Mouse (Mus musculus) limb, embryonic 11.5 days (tissue): ENCODE measurements around the gene Ano8. TPM values are rescaled to one million over a fixed set of nuclear protein-coding genes. Genes with fewer than 3 reads are reported as not detected.
"Not testable (repeated sequence)": the region's sequence is repeated elsewhere in the genome, so short reads cannot be mapped to it uniquely, and the experiment has no call there.

Experiments used
- ATAC-seq: fragments of 200-750 bp; cut with Nextera tagmentation; 2 replicates; pipeline ENCODE4 v1.8.0; 2017; ENCODE audit warnings: low read depth; ENCODE audit not compliant: insufficient number of reproducible peaks, low FRiP score, low TSS enrichment
- DNase-seq: peaks from one replicate; pipeline ENCODE4 v3.0.0-alpha.2; 2015; ENCODE audit warnings: low spot score
- H3K27ac ChIP-seq: fragments of 300-500 bp; sonication (generic); replicated peaks from 2 replicates; pipeline ENCODE4 v1.5.1; 2014; ENCODE audit warnings: low read depth, mild to moderate bottlenecking, low read length
- H3K27me3 ChIP-seq: fragments of 300-500 bp; sonication (generic); 2 replicates; pipeline ENCODE4 v1.6.1; 2014; ENCODE audit warnings: mild to moderate bottlenecking, low read length, mixed read lengths; ENCODE audit not compliant: control insufficient read depth, insufficient read depth
- H3K36me3 ChIP-seq: fragments of 300-500 bp; sonication (generic); 2 replicates; pipeline ENCODE4 v1.6.1; 2014; ENCODE audit warnings: mild to moderate bottlenecking, low read length, moderate library complexity, mixed read lengths; ENCODE audit not compliant: control insufficient read depth, insufficient read depth
- H3K4me1 ChIP-seq: fragments of 300-500 bp; sonication (generic); 2 replicates; pipeline ENCODE4 v1.6.1; 2014; ENCODE audit warnings: low read length, mixed read lengths; ENCODE audit not compliant: control insufficient read depth, insufficient read depth
- H3K4me2 ChIP-seq: fragments of 300-500 bp; sonication (generic); 2 replicates; pipeline ENCODE4 v1.6.1; 2014; ENCODE audit warnings: low read depth, mild to moderate bottlenecking, moderate library complexity; ENCODE audit not compliant: severe bottlenecking
- H3K4me3 ChIP-seq: fragments of 300-500 bp; sonication (generic); 2 replicates; pipeline ENCODE4 v1.5.1; 2014; ENCODE audit warnings: low read depth, low read length
- H3K9ac ChIP-seq: fragments of 300-500 bp; sonication (generic); 2 replicates; pipeline ENCODE4 v1.6.1; 2014; ENCODE audit warnings: mild to moderate bottlenecking, low read length
- H3K9me3 ChIP-seq: fragments of 300-500 bp; sonication (generic); 2 replicates; pipeline ENCODE4 v1.6.1; 2016; ENCODE audit warnings: low read length; ENCODE audit not compliant: control insufficient read depth
- WGBS: fragments of 180-500 bp; shearing (Covaris S2); extraction: QIAGEN DNeasy Blood & Tissue Kit; methylation state at CpG from one replicate; pipeline ENCODE4 v1.1.7; 2014; 5-methylcytosine and 5-hydroxymethylcytosine counted together
- polyA plus RNA-seq: library from polyadenylated mRNA; unstranded; fragments of >200 nt; fragmentation: Nextera tagmentation; extraction: Ambion mirVana; gene quantifications from 2 replicates; pipeline ENCODE4 v1.2.1, GENCODE M21; 2014

The Ano8 gene
- polyA plus RNA-seq: 3.0 and 4.2 TPM in 2 replicates

GRCm38 (mm10) chr8:71485142-71486135 lies at the start of gene Ano8:
Gene Ano8 (minus strand): TSS chr8:71485963.
- H3K4me2 ChIP-seq: peak within 1 kb of the TSS; percentile 82
- no peaks in the 10 kb centered on the region for H3K9me3 ChIP-seq
- H3K4me3 ChIP-seq: peak within 1 kb of the TSS; percentile 91
- H3K36me3 ChIP-seq: peaks cover 2% of the 10 kb centered on the region; the same call in 1 of the 2 replicates
- 6% methylated on average over 52 of the region's 58 CpGs for WGBS
- DNase-seq (peak; percentile 92), ATAC-seq (peak; percentile 45; the same call in 1 of the 2 replicates)
- H3K4me1 ChIP-seq: peaks cover 17% of the 10 kb centered on the region
- H3K9ac ChIP-seq: peak within 1 kb of the TSS; percentile 91
- peak within 1 kb of the TSS; percentile 73; the same call in 1 of the 2 replicates for H3K27ac ChIP-seq
- no peaks in the 10 kb centered on the region for H3K27me3 ChIP-seq

DNA sequence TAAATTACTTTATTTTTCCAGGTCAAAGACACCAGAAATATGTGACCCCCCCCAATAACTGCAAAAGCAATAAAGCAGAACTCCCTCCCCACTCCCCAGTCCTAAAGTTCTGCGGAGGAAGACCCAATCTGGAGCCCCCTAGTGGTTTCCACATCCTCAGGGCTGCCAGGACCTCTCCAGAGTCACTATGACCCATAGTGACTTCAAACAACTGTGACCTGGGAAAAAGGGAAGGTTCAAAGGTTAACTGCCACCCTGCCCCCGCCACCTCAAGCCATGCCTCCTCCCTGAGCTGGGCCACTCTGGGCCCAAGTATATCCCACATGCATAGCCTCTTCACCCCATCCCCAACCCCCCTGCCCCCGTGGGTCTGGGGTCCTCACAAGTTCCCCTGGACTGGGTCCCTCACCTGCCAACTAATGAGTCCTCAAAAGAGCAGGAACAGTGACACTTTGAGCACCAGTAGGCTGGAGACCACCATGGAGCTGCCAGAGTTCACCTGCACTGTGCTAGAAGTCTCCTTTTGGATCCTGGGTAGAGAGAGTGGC lies 48.6 kb upstream of the Ano8 start:
- WGBS: 30% methylated on average over 3 of the region's 3 CpGs
- Histone ChIP-seq H3K4me2 (no peak overlapping the region), H3K27ac (no peak overlapping the region), H3K9me3 (no peaks in the 10 kb centered on the region), H3K27me3 (no peaks in the 10 kb centered on the region; the same call in 1 of the 2 replicates), H3K36me3 (no peaks in the 10 kb centered on the region), H3K9ac (no peak overlapping the region), H3K4me3 (no peak overlapping the region), H3K4me1 (0 out of 2 replicates have a peak, but pooled peaks cover 3% of the 10 kb centered on the region)
- no peak for DNase-seq
- no peak for ATAC-seq

DNA sequence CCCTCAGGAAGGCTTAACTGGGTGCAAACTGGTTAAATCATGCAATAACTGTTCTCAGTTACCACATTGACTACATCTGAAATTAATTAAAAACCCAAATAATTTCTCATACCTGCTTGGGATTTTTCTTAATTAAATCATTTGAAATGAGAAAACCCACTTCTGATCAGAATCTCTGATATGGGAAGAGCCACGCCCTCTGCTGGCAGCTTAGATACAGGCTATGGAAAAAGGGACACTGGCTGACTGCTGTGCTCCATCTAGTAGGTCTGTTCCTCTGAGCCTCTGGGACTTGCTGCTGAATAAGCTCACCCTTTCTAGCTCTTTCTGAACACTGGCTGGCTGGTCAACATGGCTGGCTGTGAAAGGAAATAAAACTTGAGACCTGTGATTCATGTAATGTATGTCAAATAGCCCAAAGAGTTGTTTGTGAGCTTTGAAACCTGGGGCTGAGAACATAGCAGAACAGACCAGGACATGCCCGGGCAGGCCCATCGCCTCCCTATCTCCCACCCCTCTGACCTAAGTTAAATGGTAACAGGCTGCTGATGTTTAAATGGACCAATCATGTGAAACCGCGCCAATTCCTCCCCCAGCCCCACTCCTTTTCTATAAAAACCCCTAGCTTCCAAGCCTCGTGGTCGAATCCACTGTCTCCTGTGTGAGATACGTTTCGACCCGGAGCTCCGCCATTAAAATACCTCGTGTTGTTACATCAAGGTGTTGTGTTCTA lies 45.1 kb upstream of the Ano8 start:
- not testable (repeated sequence) for H3K4me3 ChIP-seq, H3K9me3 ChIP-seq, H3K4me2 ChIP-seq, H3K4me1 ChIP-seq, DNase-seq, H3K27ac ChIP-seq, H3K36me3 ChIP-seq, H3K27me3 ChIP-seq, H3K9ac ChIP-seq, ATAC-seq
- 75% methylated on average over 5 of the region's 12 CpGs for WGBS

DNA sequence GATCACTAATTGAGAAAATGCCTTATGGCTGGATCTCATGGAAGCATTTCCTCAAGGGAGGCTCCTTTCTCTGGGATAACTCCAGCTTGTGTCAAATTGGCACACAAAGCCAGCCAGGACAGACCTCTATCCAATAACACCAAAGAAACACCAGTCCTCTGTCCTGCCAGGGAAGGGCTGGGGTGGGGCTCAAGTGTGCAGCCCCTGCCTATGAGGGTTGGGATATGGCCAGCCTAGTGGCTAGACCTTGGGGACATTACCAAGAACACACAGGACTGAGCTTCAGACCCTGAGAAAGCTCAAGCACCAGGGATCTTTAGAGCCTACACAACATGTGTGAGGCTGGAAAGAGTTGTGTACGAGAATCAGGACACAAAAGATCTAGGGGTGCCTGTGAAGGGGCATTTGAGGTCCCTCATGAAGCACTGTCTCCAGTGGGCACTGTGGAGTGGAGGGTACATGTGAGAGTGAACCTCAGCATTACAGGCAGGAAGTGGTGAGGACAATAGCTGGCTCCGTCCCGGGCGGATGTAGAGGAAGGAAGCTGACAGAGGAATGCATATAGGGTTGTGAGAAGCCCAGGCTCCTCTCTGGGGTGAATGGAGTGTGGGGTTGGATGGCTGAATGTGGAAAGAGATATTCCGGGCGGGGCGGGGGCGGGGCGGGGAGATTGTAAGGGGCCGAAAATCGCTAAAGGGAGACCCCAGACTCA lies 42.8 kb upstream of the Ano8 start:
- Histone ChIP-seq H3K9me3 (no peaks in the 10 kb centered on the region), H3K27me3 (peaks cover 15% of the 10 kb centered on the region), H3K4me3 (no peak overlapping the region), H3K36me3 (no peaks in the 10 kb centered on the region), H3K9ac (no peak overlapping the region), H3K4me2 (no peak overlapping the region), H3K27ac (peak overlapping the region; percentile 42; the same call in 1 of the 2 replicates), H3K4me1 (peaks cover 3% of the 10 kb centered on the region; the same call in 1 of the 2 replicates)
- no peak for ATAC-seq
- WGBS: 85% methylated on average over 11 of the region's 11 CpGs
- no peak for DNase-seq

DNA sequence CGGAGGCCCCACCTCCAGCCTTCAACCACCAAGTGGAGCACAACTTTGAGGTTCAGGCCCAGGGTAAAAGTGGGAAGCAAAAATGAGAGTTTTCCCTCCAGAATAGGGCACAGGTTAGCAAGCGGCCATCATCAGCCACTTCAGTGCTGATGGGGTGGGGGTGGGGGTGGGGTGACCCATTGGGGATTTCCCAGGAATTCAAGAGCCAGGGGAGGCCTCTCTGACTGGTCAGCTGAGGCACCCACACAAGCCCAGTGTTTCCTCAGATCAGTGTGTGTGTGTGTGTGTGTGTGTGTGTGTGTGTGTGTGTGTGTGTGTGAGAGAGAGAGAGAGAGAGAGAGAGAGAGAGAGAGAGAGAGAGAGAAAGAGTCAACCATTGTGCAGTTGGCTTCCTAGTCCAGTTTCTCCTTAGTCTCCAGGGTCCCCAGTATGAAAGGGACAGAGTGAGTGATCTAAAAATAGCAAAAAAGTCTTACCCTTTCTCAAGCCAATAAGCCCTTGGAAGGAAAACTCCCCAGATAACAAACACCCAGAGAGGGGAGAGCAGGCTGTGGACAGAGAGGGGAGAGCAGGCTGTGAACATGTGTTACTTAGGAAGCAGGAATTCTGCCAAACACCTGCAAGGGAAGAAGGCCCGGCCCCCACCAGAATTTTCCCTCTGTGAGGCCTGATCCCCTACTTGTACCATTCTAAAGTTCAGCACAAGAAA lies 41.6 kb upstream of the Ano8 start:
- no peak for ATAC-seq
- no peak overlapping the region for H3K4me2 ChIP-seq

DNA sequence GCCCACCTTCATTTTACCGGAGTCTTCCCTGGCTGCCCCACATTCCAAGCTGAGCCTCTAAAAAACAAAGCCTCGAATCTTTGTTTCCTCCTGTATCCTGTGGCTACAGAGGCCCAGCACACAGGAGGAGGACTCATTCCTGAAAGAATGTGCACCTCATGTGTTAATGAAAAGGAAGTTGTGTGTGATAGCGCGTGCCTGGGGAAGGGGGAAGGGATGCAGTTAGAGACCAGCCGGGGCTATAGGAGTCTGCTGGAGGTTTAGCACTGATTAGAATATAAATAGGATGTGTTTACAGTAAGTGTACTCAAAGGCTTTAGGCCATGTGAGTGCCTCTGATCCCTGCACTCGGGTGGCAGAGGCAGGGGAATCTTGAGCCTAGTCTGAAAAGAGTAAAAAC lies 40.5 kb upstream of the Ano8 start:
- 8% methylated on average over 6 of the region's 6 CpGs for WGBS
- Histone ChIP-seq H3K9ac (no peak overlapping the region), H3K4me2 (no peak overlapping the region), H3K27ac (no peak overlapping the region), H3K9me3 (no peaks in the 10 kb centered on the region), H3K4me3 (no peak overlapping the region), H3K36me3 (no peaks in the 10 kb centered on the region), H3K4me1 (peaks cover 3% of the 10 kb centered on the region; the same call in 1 of the 2 replicates), H3K27me3 (peaks cover 15% of the 10 kb centered on the region)
- ATAC-seq (no peak), DNase-seq (peak; percentile 43)

More for the DNA sequence above, 41.6 kb upstream of the Ano8 start:
- H3K4me3 ChIP-seq: no peak overlapping the region
- peaks cover 15% of the 10 kb centered on the region for H3K27me3 ChIP-seq
- no peak for DNase-seq
- 46% methylated on average over 3 of the region's 3 CpGs for WGBS
- H3K9ac ChIP-seq: no peak overlapping the region
- no peak overlapping the region for H3K27ac ChIP-seq
- H3K9me3 ChIP-seq: no peaks in the 10 kb centered on the region
- no peaks in the 10 kb centered on the region for H3K36me3 ChIP-seq
- peaks cover 3% of the 10 kb centered on the region; the same call in 1 of the 2 replicates for H3K4me1 ChIP-seq

GRCm38 (mm10) chr8:71525226-71526050 lies 39.7 kb upstream of the Ano8 start, which contains the start of gene Ccdc194:
Gene Ccdc194 (minus strand): TSS chr8:71525711.
- H3K9me3 ChIP-seq: no peaks in the 10 kb centered on the region
- H3K27me3 ChIP-seq: peaks cover 15% of the 10 kb centered on the region
- no peak for ATAC-seq
- H3K36me3 ChIP-seq: no peaks in the 10 kb centered on the region
- WGBS: 5% methylated on average over 46 of the region's 46 CpGs
- peak within 1 kb of the TSS; percentile 22 for H3K4me3 ChIP-seq
- peak within 1 kb of the TSS; percentile 27; the same call in 1 of the 2 replicates for H3K4me2 ChIP-seq
- H3K9ac ChIP-seq: peak within 1 kb of the TSS; percentile 14; the same call in 1 of the 2 replicates
- no peak within 1 kb of the TSS for H3K27ac ChIP-seq
- peak; percentile 56 for DNase-seq
- peaks cover 3% of the 10 kb centered on the region; the same call in 1 of the 2 replicates for H3K4me1 ChIP-seq
